Mouse (Mus musculus) neural tube, embryonic 15.5 days (tissue): ENCODE measurements around the gene Slc25a42. TPM values are rescaled to one million over a fixed set of nuclear protein-coding genes. Genes with fewer than 3 reads are reported as not detected.
"Not testable (repeated sequence)": the region's sequence is repeated elsewhere in the genome, so short reads cannot be mapped to it uniquely, and the experiment has no call there.

Experiments
- ATAC-seq: fragments of 200-750 bp; cut with Nextera tagmentation; 2 replicates; pipeline ENCODE4 v1.8.0; 2017; ENCODE audit warnings: mild to moderate bottlenecking, moderate TSS enrichment, moderate library complexity; ENCODE audit not compliant: low FRiP score
- H3K27ac ChIP-seq: fragments of 300-500 bp; sonication (generic); replicated peaks from 2 replicates; pipeline ENCODE4 v1.5.1; 2015; ENCODE audit warnings: mild to moderate bottlenecking, inconsistent platforms
- H3K27me3 ChIP-seq: fragments of 300-500 bp; sonication (generic); replicated peaks from 2 replicates; pipeline ENCODE4 v1.6.1; 2015; ENCODE audit warnings: inconsistent platforms
- H3K36me3 ChIP-seq: fragments of 300-500 bp; sonication (generic); 2 replicates; pipeline ENCODE4 v1.6.1; 2015; ENCODE audit warnings: inconsistent platforms
- H3K4me1 ChIP-seq: fragments of 300-500 bp; sonication (generic); 2 replicates; pipeline ENCODE4 v1.6.1; 2015; ENCODE audit warnings: inconsistent platforms
- H3K4me2 ChIP-seq: fragments of 300-500 bp; sonication (generic); 2 replicates; pipeline ENCODE4 v1.6.1; 2015; ENCODE audit warnings: inconsistent platforms, mild to moderate bottlenecking, moderate library complexity
- H3K4me3 ChIP-seq: fragments of 300-500 bp; sonication (generic); replicated peaks from 2 replicates; pipeline ENCODE4 v1.5.1; 2015; ENCODE audit warnings: mild to moderate bottlenecking, inconsistent platforms
- H3K9ac ChIP-seq: fragments of 300-500 bp; sonication (generic); replicated peaks from 2 replicates; pipeline ENCODE4 v1.6.1; 2015; ENCODE audit warnings: mild to moderate bottlenecking, inconsistent platforms
- H3K9me3 ChIP-seq: fragments of 300-500 bp; sonication (generic); replicated peaks from 2 replicates; pipeline ENCODE4 v1.6.1; 2016; ENCODE audit warnings: inconsistent platforms
- WGBS: fragments of 180-500 bp; shearing (Covaris S2); methylation state at CpG from one replicate; pipeline ENCODE4 v1.1.7; 2015; ENCODE audit warnings: mixed read lengths; 5-methylcytosine and 5-hydroxymethylcytosine counted together
- polyA plus RNA-seq: library from polyadenylated mRNA; unstranded; fragments of >200 nt; fragmentation: Nextera tagmentation; extraction: Ambion mirVana; gene quantifications from 2 replicates; pipeline ENCODE4 v1.2.1, GENCODE M21; 2015

Gene Slc25a42
- polyA plus RNA-seq, 1 experiment from 2014 or later: 9.3 TPM

- Histone ChIP-seq H3K4me2 (peak overlapping the region; percentile 86), H3K27ac (peak overlapping the region; percentile 98), H3K27me3 (no peaks in the 10 kb centered on the region), H3K9me3 (no peaks in the 10 kb centered on the region), H3K9ac (peak overlapping the region; percentile 92), H3K36me3 (peaks cover 46% of the 10 kb centered on the region), H3K4me1 (peaks cover 44% of the 10 kb centered on the region), H3K4me3 (peak overlapping the region; percentile 94)
- ATAC-seq: peak; percentile 67
- 5% methylated on average over 13 of the region's 13 CpGs for WGBS
Observed at GRCm38 (mm10) chr8:70233606-70234005, 21.5 kb upstream of the Slc25a42 start.

GRCm38 (mm10) chr8:70230837-70231236 is 18.7 kb upstream of the Slc25a42 start:
- Histone ChIP-seq H3K27me3 (no peaks in the 10 kb centered on the region), H3K4me3 (no peak overlapping the region), H3K36me3 (peaks cover 41% of the 10 kb centered on the region), H3K4me2 (no peak overlapping the region), H3K9ac (no peak overlapping the region), H3K4me1 (peaks cover 29% of the 10 kb centered on the region), H3K27ac (no peak overlapping the region), H3K9me3 (no peaks in the 10 kb centered on the region)
- ATAC-seq: no peak
- WGBS: 95% methylated on average over 9 of the region's 9 CpGs

- Histone ChIP-seq H3K9ac (no peak overlapping the region), H3K4me1 (peaks cover 13% of the 10 kb centered on the region), H3K27me3 (no peaks in the 10 kb centered on the region), H3K27ac (no peak overlapping the region), H3K4me2 (no peak overlapping the region), H3K36me3 (peaks cover 69% of the 10 kb centered on the region), H3K9me3 (no peaks in the 10 kb centered on the region), H3K4me3 (no peak overlapping the region)
- ATAC-seq: no peak
- WGBS: 36% methylated on average over 4 of the region's 4 CpGs
Observed at GRCm38 (mm10) chr8:70227997-70228396, 15.9 kb upstream of the Slc25a42 start.

- H3K36me3 ChIP-seq: peaks cover 72% of the 10 kb centered on the region
- no peaks in the 10 kb centered on the region for H3K9me3 ChIP-seq
- H3K9ac ChIP-seq: no peak overlapping the region
- H3K4me3 ChIP-seq: no peak overlapping the region
- no peak for ATAC-seq
- 51% methylated on average over 6 of the region's 6 CpGs for WGBS
- H3K4me1 ChIP-seq: no peaks in the 10 kb centered on the region
- H3K4me2 ChIP-seq: no peak overlapping the region
- no peak overlapping the region for H3K27ac ChIP-seq
- no peaks in the 10 kb centered on the region for H3K27me3 ChIP-seq
Observed at GRCm38 (mm10) chr8:70223341-70223740, 11.2 kb upstream of the Slc25a42 start.

DNA sequence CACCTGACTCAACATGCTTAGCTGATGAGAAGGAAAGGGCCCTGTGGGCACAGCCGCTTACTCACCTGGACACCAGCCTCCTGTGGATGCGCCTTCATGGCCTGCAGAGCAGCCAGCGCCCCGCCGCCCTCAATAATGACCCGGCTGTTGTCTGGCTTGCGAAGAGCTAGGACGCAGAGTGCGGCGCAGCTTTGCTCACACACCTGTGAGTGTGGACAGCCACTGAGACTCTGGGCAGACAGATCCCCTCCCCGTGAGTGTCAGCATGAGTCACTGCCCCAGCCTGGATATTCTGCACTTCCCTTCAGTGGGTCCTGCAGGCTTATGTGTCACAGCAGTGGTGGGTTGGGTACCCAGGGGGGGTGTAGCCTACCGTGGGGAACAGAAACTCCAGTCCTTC is 9.9 kb upstream of the Slc25a42 start:
- H3K27ac ChIP-seq: no peak overlapping the region
- H3K9me3 ChIP-seq: no peaks in the 10 kb centered on the region
- peaks cover 61% of the 10 kb centered on the region for H3K36me3 ChIP-seq
- no peak overlapping the region for H3K4me3 ChIP-seq
- H3K4me2 ChIP-seq: no peak overlapping the region
- H3K27me3 ChIP-seq: no peaks in the 10 kb centered on the region
- no peak for ATAC-seq
- no peak overlapping the region for H3K9ac ChIP-seq
- no peaks in the 10 kb centered on the region for H3K4me1 ChIP-seq
- WGBS: 93% methylated on average over 12 of the region's 12 CpGs

GRCm38 (mm10) chr8:70220911-70221310 is 8.8 kb upstream of the Slc25a42 start:
- no peak overlapping the region for H3K4me2 ChIP-seq
- no peaks in the 10 kb centered on the region for H3K27me3 ChIP-seq
- H3K27ac ChIP-seq: no peak overlapping the region
- H3K9me3 ChIP-seq: no peaks in the 10 kb centered on the region
- peaks cover 57% of the 10 kb centered on the region for H3K36me3 ChIP-seq
- no peak overlapping the region for H3K4me3 ChIP-seq
- H3K9ac ChIP-seq: no peak overlapping the region
- no peaks in the 10 kb centered on the region for H3K4me1 ChIP-seq
- 92% methylated on average over 3 of the region's 3 CpGs for WGBS
- no peak for ATAC-seq

- no peak overlapping the region for H3K4me2 ChIP-seq
- no peak overlapping the region for H3K27ac ChIP-seq
- H3K4me3 ChIP-seq: no peak overlapping the region
- peaks cover 52% of the 10 kb centered on the region for H3K36me3 ChIP-seq
- H3K9me3 ChIP-seq: no peaks in the 10 kb centered on the region
- 81% methylated on average over 8 of the region's 8 CpGs for WGBS
- H3K9ac ChIP-seq: no peak overlapping the region
- no peak for ATAC-seq
- no peaks in the 10 kb centered on the region for H3K27me3 ChIP-seq
- no peaks in the 10 kb centered on the region for H3K4me1 ChIP-seq
Observed at GRCm38 (mm10) chr8:70220236-70220840, 8.2 kb upstream of the Slc25a42 start.

GRCm38 (mm10) chr8:70219107-70219684 is 7.1 kb upstream of the Slc25a42 start:
- Histone ChIP-seq H3K36me3 (peaks cover 40% of the 10 kb centered on the region), H3K4me1 (no peaks in the 10 kb centered on the region), H3K4me3 (no peak overlapping the region), H3K4me2 (no peak overlapping the region), H3K9me3 (no peaks in the 10 kb centered on the region), H3K27me3 (no peaks in the 10 kb centered on the region), H3K27ac (no peak overlapping the region), H3K9ac (no peak overlapping the region)
- ATAC-seq: no peak
- 61% methylated on average over 5 of the region's 5 CpGs for WGBS

DNA sequence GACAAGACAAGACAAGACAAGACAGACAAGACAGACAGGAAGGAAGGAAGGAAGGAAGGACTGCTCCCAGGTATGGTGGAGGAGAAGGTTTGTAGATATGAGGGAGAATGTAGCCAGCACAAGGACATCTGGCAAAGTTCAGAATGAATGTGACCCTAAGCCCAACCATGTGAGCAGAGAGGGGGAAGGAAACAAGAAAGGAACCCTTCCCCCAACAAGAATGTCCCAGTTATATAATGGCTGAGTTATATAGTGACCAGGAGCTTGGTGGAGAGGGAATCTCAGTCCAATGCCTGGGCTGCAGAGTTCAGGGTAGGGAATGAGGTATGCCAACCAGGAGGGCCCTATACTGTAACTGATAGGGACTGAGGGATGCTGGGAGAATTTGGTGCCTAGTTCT is 5.3 kb upstream of the Slc25a42 start:
- H3K4me2 ChIP-seq: no peak overlapping the region
- H3K9me3 ChIP-seq: no peaks in the 10 kb centered on the region
- peaks cover 5% of the 10 kb centered on the region for H3K4me1 ChIP-seq
- no peak overlapping the region for H3K27ac ChIP-seq
- no peak overlapping the region for H3K4me3 ChIP-seq
- no peaks in the 10 kb centered on the region for H3K27me3 ChIP-seq
- ATAC-seq: no peak
- H3K36me3 ChIP-seq: peaks cover 23% of the 10 kb centered on the region
- no peak overlapping the region for H3K9ac ChIP-seq

GRCm38 (mm10) chr8:70216566-70216965 is 4.5 kb upstream of the Slc25a42 start:
- H3K27ac ChIP-seq: no peak overlapping the region
- H3K4me3 ChIP-seq: no peak overlapping the region
- H3K36me3 ChIP-seq: peaks cover 14% of the 10 kb centered on the region
- no peak for ATAC-seq
- no peak overlapping the region for H3K4me2 ChIP-seq
- whole genome bisulfite sequencing: 80% methylated on average over 1 of the region's 1 CpGs
- H3K9ac ChIP-seq: no peak overlapping the region
- no peaks in the 10 kb centered on the region for H3K9me3 ChIP-seq
- H3K27me3 ChIP-seq: no peaks in the 10 kb centered on the region
- peaks cover 6% of the 10 kb centered on the region for H3K4me1 ChIP-seq

DNA sequence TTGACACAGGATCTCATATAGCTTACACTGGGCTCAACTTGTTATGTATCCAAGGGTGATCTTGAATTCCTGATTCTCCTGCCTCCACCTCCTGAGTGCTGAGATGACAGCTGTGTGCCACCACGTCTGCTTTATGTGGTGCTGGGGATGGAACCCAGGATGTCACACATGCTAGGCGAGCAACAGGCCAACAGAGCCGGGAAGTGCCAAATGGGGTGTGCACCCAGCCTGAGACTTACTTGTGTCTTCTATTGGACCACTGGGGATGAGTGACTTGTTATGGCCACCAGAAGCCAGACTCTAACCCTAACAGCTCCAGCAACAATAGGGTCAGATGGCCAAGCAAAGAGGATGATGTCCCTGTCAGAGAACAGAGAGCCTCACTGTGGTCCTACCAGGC is 4.1 kb upstream of the Slc25a42 start:
- H3K27me3 ChIP-seq, H3K9me3 ChIP-seq, H3K27ac ChIP-seq, H3K36me3 ChIP-seq, H3K4me1 ChIP-seq, H3K4me2 ChIP-seq, H3K9ac ChIP-seq, ATAC-seq, H3K4me3 ChIP-seq: not testable (repeated sequence)
- WGBS: 67% methylated on average over 3 of the region's 3 CpGs

DNA sequence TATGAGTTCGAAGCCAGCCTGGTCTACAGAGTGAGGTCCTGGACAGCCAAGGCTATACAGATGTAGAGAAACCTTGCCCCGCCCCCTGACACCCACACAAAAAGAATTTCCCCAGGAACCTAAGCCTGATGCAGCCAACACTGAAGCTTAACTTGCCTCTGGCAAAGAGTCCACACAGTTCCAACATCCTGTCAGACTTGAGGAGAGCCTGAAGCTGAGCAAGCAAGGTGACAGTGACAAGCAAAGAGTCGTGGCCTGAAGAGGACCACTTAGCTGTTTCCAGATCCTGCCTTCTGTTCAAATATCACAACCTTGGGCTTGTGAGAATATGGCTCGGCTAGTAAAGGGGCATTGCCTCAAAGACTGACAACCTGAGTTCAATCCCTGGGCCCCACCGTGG is 3.0 kb upstream of the Slc25a42 start:
- H3K4me1 ChIP-seq: peaks cover 21% of the 10 kb centered on the region
- no peak for ATAC-seq
- 75% methylated on average over 5 of the region's 5 CpGs for WGBS

More for the DNA sequence above, 3.0 kb upstream of the Slc25a42 start:
- Histone ChIP-seq H3K4me2 (no peak overlapping the region), H3K27me3 (0 out of 2 replicates have a peak, but pooled peaks cover 6% of the 10 kb centered on the region), H3K9ac (no peak overlapping the region), H3K27ac (no peak overlapping the region), H3K4me3 (no peak overlapping the region), H3K9me3 (no peaks in the 10 kb centered on the region), H3K36me3 (0 out of 2 replicates have a peak, but pooled peaks cover under 1% of the 10 kb centered on the region)
